Mouse (Mus musculus) gastrocnemius, postnatal 25 days (tissue): ENCODE data around the gene Txndc9. TPM values are rescaled to one million over a fixed set of nuclear protein-coding genes. Genes with fewer than 3 reads are reported as not detected.
A peak's percentile ranks its signal among the peaks of the same experiment; 100 is the strongest.

Experiments
- DNase-seq: peaks from one replicate; pipeline ENCODE4 v3.0.0; 2022
- long read RNA-seq, 2 experiments: library from polyadenylated mRNA; stranded (forward); transcript quantifications; one replicate each; pipeline ENCODE4 v2.0.0; 2021
- total RNA-seq, 2 experiments: library from RNA; stranded (reverse); gene quantifications; 1 replicate in 1 of 2; 2 replicates in 1 of 2; pipeline ENCODE4 v1.2.3; 2021

The Txndc9 gene
- 10 to 100 TPM; 33.1 to 35.8 TPM for total RNA-seq
- long read RNA-seq, experiment 1, transcript Txndc9-201 (5 exons, 3,381 nt), result major isoform, 50 of 67 reads
- long read RNA-seq, experiment 1, transcript Txndc9-208 (5 exons, 1,699 nt), result minor isoform, 14 of 67 reads
- long read RNA-seq, experiment 1, partial matches to known transcripts, result 2 of 67 reads
- long read RNA-seq, experiment 1, other reads (novel, unspliced or antisense), result 0 of 67 reads
- long read RNA-seq, experiment 2, transcript Txndc9-208 (5 exons, 1,699 nt), result minor isoform, 10 of 47 reads
- long read RNA-seq, experiment 2, transcript Txndc9-201 (5 exons, 3,381 nt), result major isoform, 33 of 47 reads
- long read RNA-seq, experiment 2, partial matches to known transcripts, result 0 of 47 reads
- long read RNA-seq, experiment 2, other reads (novel, unspliced or antisense), result 1 of 47 reads

GRCm38 (mm10) chr1:37997867-37998266 lies at the start of gene Txndc9, which contains the start of gene Eif5b:
TSS of gene Txndc9 (minus strand) at chr1:37997893.
TSS of gene Eif5b (plus strand) at chr1:37998010.
- peak; percentile 95 for DNase-seq

GRCm38 (mm10) chr1:38038898-38039297 lies 41.2 kb upstream of the Txndc9 start:
- no peak for DNase-seq

- DNase-seq, result no peak
These were observed 39.7 kb upstream of the Txndc9 start for GRCm38 (mm10) chr1:38037375-38037774.

- DNase-seq, result no peak
These were observed 37.8 kb upstream of the Txndc9 start for GRCm38 (mm10) chr1:38035521-38035920.

- DNase-seq, result no peak
These were observed 33.7 kb upstream of the Txndc9 start for GRCm38 (mm10) chr1:38031391-38031790.

- no peak for DNase-seq
These were observed 29.6 kb upstream of the Txndc9 start for GRCm38 (mm10) chr1:38027301-38027700.

GRCm38 (mm10) chr1:38014551-38015203 lies 17.0 kb upstream of the Txndc9 start:
- DNase-seq, result no peak

GRCm38 (mm10) chr1:38012509-38012908 lies 14.8 kb upstream of the Txndc9 start:
- no peak for DNase-seq

- DNase-seq, result no peak
These were observed 14.4 kb upstream of the Txndc9 start for GRCm38 (mm10) chr1:38012104-38012503.

GRCm38 (mm10) chr1:38011647-38012046 lies 14.0 kb upstream of the Txndc9 start:
- no peak for DNase-seq

- DNase-seq, result no peak
These were observed 9.0 kb upstream of the Txndc9 start for GRCm38 (mm10) chr1:38006741-38007140.

GRCm38 (mm10) chr1:38003046-38003445 lies 5.4 kb upstream of the Txndc9 start:
- DNase-seq, result no peak

GRCm38 (mm10) chr1:38001956-38002355 lies 4.3 kb upstream of the Txndc9 start:
- no peak for DNase-seq

- no peak for DNase-seq
These were observed 3.2 kb upstream of the Txndc9 start for GRCm38 (mm10) chr1:38000844-38001243.

GRCm38 (mm10) chr1:37999552-37999951 lies 1.9 kb upstream of the Txndc9 start:
- DNase-seq, result no peak

GRCm38 (mm10) chr1:37998371-37999199 lies 892 bp upstream of the Txndc9 start:
- DNase-seq, result no peak

GRCm38 (mm10) chr1:37996877-37997484 lies 712 bp downstream of the Txndc9 start:
- DNase-seq, result peak; percentile 98

- DNase-seq, result no peak
These were observed 1.5 kb downstream of the Txndc9 start for GRCm38 (mm10) chr1:37996226-37996625.

GRCm38 (mm10) chr1:37987856-37988255 lies 9.8 kb downstream of the Txndc9 start:
- DNase-seq, result no peak

- no peak for DNase-seq
These were observed 11.8 kb downstream of the Txndc9 start for GRCm38 (mm10) chr1:37985764-37986323.

- DNase-seq, result no peak
These were observed 13.4 kb downstream of the Txndc9 start for GRCm38 (mm10) chr1:37984326-37984725.

GRCm38 (mm10) chr1:37977303-37977702 lies 20.4 kb downstream of the Txndc9 start:
- DNase-seq, result no peak
